Mouse (Mus musculus) lung, postnatal 0 days (tissue): ENCODE results near the gene Tagln3. TPM values are rescaled to one million over a fixed set of nuclear protein-coding genes. Genes with fewer than 3 reads are reported as not detected.

Experiments used
- ATAC-seq: fragments of 200-750 bp; cut with Nextera tagmentation; 2 replicates; pipeline ENCODE4 v1.8.0; 2017; ENCODE audit warnings: moderate library complexity
- DNase-seq: peaks from one replicate; pipeline ENCODE4 v3.0.0-alpha.2; 2016; ENCODE audit warnings: low spot score
- H3K27ac ChIP-seq: fragments of 300-500 bp; sonication (generic); 2 replicates; pipeline ENCODE4 v1.5.1; 2014; ENCODE audit warnings: antibody characterized with exemption, mild to moderate bottlenecking, low read length, mixed read lengths
- H3K27me3 ChIP-seq: fragments of 300-500 bp; sonication (generic); replicated peaks from 2 replicates; pipeline ENCODE4 v1.6.1; 2014; ENCODE audit warnings: low read length, mixed read lengths; ENCODE audit not compliant: insufficient read depth
- H3K36me3 ChIP-seq: fragments of 300-500 bp; sonication (generic); 2 replicates; pipeline ENCODE4 v1.6.1; 2014; ENCODE audit warnings: low read length, mixed read lengths; ENCODE audit not compliant: insufficient read depth
- H3K4me1 ChIP-seq: fragments of 300-500 bp; sonication (generic); 2 replicates; pipeline ENCODE4 v1.6.1; 2014; ENCODE audit warnings: antibody characterized with exemption, low read depth, low read length, mixed read lengths; ENCODE audit not compliant: insufficient read depth
- H3K4me2 ChIP-seq: fragments of 300-500 bp; sonication (generic); replicated peaks from 2 replicates; pipeline ENCODE4 v1.6.1; 2014; ENCODE audit warnings: low read depth, mild to moderate bottlenecking, low read length, moderate library complexity, mixed read lengths
- H3K4me3 ChIP-seq: fragments of 300-500 bp; sonication (generic); 2 replicates; pipeline ENCODE4 v1.5.1; 2014; ENCODE audit warnings: low read depth, low read length
- H3K9ac ChIP-seq: fragments of 300-500 bp; sonication (generic); replicated peaks from 2 replicates; pipeline ENCODE4 v1.6.1; 2014; ENCODE audit warnings: low read depth, mild to moderate bottlenecking
- H3K9me3 ChIP-seq: fragments of 300-500 bp; sonication (generic); 2 replicates; pipeline ENCODE4 v1.6.1; 2016; ENCODE audit warnings: low read length, mixed read lengths
- CTCF ChIP-seq: IDR thresholded peaks from 2 replicates; pipeline ENCODE4 v1.5.1; 2016; ENCODE audit warnings: antibody characterized with exemption, mild to moderate bottlenecking
- EP300 ChIP-seq: IDR thresholded peaks from 2 replicates; pipeline ENCODE4 v1.6.1; 2016; ENCODE audit warnings: antibody characterized with exemption, mild to moderate bottlenecking, control low read depth
- WGBS: fragments of 180-500 bp; shearing (Covaris S2); extraction: QIAGEN DNeasy Blood & Tissue Kit; methylation state at CpG from one replicate; pipeline ENCODE4 v1.1.7; 2014; 5-methylcytosine and 5-hydroxymethylcytosine counted together
- polyA plus RNA-seq: library from polyadenylated mRNA; unstranded; fragments of >200 nt; fragmentation: Nextera tagmentation; extraction: Ambion mirVana; gene quantifications from 2 replicates; pipeline ENCODE4 v1.2.1, GENCODE M21; 2015

Gene Tagln3
- polyA plus RNA-seq, 1 experiment from 2014 or later = 0.53 TPM

DNA sequence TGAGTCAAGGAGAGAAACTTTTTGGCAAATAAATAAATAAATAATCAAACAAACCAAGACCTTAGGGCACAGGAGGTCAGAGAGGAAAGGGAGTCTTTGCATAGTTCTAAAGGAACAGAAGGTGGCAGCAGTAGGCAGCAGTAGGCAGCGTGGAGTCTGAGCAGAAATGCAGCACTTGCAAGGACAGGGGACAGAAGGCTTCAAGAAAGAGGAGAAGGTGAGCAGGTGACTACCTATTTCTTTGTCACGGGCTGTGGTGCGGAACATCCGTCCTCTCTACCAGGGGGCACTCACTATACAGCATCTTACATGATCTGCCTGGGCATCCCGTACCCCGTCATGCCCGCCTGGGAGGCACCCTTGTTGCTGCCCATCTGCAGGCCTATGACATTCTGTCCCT lies 13.1 kb downstream of the Tagln3 start:
- Histone ChIP-seq H3K27me3 (no peaks in the 10 kb centered on the region), H3K27ac (no peak overlapping the region), H3K4me1 (no peaks in the 10 kb centered on the region), H3K9ac (no peak overlapping the region), H3K9me3 (no peaks in the 10 kb centered on the region), H3K4me2 (no peak overlapping the region), H3K4me3 (no peak overlapping the region), H3K36me3 (no peaks in the 10 kb centered on the region)
- DNase-seq = peak; percentile 10
- no peak for ATAC-seq
- WGBS = 73% methylated on average over 7 of the region's 7 CpGs
- TF ChIP-seq CTCF = peak; percentile 57
- TF ChIP-seq EP300 = no peak

- H3K27ac ChIP-seq = no peak overlapping the region
- TF ChIP-seq CTCF = no peak
- TF ChIP-seq EP300 = no peak
- no peak for ATAC-seq
These were observed 25.1 kb downstream of the Tagln3 start for GRCm38 (mm10) chr16:45699301-45699700.

GRCm38 (mm10) chr16:45697996-45698395 lies 26.4 kb downstream of the Tagln3 start:
- TF ChIP-seq CTCF = no peak
- no peak for TF ChIP-seq EP300
- WGBS = 58% methylated on average over 6 of the region's 6 CpGs
- H3K27ac ChIP-seq = no peak overlapping the region
- no peak overlapping the region for H3K4me2 ChIP-seq
- no peaks in the 10 kb centered on the region for H3K36me3 ChIP-seq
- H3K27me3 ChIP-seq = no peaks in the 10 kb centered on the region
- no peak overlapping the region for H3K4me3 ChIP-seq
- H3K9me3 ChIP-seq = no peaks in the 10 kb centered on the region
- H3K4me1 ChIP-seq = no peaks in the 10 kb centered on the region
- no peak overlapping the region for H3K9ac ChIP-seq
- DNase-seq = no peak
- no peak for ATAC-seq

More at GRCm38 (mm10) chr16:45699301-45699700, 25.1 kb downstream of the Tagln3 start:
- H3K9me3 ChIP-seq = no peaks in the 10 kb centered on the region
- H3K27me3 ChIP-seq = no peaks in the 10 kb centered on the region
- no peak overlapping the region for H3K4me2 ChIP-seq
- WGBS = 72% methylated on average over 5 of the region's 5 CpGs
- no peak for DNase-seq
- no peak overlapping the region for H3K9ac ChIP-seq
- no peak overlapping the region for H3K4me3 ChIP-seq
- no peaks in the 10 kb centered on the region for H3K36me3 ChIP-seq
- no peaks in the 10 kb centered on the region for H3K4me1 ChIP-seq

DNA sequence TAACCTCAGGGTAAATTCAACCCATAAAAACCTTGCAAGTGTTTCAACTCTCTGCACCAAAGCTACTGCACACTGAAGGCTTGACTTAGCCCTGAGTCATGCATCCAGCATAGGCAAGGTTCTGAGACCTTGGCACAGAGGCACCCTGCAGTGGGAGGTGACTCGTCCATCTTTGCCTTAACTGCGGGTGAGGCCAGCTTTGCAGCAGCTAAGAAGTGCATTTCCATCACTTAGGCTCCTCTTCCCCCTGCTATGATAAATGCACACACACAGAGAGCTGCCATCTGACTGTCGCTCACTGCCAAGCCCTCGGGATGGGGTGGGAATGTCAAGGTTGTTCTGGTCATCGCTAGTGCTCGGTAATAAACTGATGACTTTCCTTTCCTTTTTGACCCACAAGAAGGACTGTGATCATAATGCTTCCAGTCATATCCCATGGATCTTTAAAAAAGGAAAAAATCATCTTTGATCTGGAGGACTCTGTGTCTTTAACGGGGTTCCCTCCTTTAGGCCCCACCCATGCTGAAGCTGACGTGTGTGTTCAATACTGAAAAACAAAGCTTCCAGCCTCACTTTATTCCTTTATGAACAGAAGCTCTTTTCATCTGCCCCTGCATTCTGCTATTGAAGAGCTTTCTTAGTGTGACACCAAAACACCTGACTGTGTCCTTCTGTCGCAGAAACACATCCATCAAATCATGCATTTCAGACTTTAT lies 28.8 kb downstream of the Tagln3 start:
- Histone ChIP-seq H3K9me3 (no peaks in the 10 kb centered on the region), H3K4me2 (no peak overlapping the region), H3K4me1 (no peaks in the 10 kb centered on the region), H3K36me3 (no peaks in the 10 kb centered on the region), H3K27ac (no peak overlapping the region), H3K9ac (no peak overlapping the region), H3K4me3 (no peak overlapping the region), H3K27me3 (no peaks in the 10 kb centered on the region)
- DNase-seq (no peak), ATAC-seq (no peak)
- WGBS = 73% methylated on average over 9 of the region's 9 CpGs
- no peak for TF ChIP-seq EP300
- TF ChIP-seq CTCF = no peak

- TF ChIP-seq EP300 = no peak
- no peak for TF ChIP-seq CTCF
- H3K4me2 ChIP-seq = no peak within 1 kb of the TSS
- no peak for ATAC-seq
These were observed 30.9 kb downstream of the Tagln3 start, which contains the start of gene Tmprss7 for GRCm38 (mm10) chr16:45693558-45693957. TSS of gene Tmprss7 (minus strand) at chr16:45693658.

DNA sequence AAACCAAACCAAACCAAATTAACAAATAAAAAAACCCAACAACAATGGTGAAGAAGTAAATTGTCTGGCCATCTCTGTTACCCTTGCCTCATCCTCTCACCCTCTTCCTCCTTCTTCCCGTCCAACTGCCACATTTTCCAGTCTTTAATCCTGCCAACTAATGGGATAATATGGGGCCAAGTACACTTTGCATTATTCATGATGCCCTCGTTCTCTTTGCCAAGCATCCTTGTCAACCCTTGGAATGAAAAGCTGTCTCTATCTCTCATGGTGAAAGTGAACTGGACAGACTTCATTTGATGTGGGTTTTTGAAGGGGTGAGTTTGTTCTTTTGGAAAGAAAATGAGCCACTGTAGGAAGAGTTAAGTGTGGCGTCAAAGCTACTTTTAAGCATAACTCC lies 31.6 kb downstream of the Tagln3 start:
- no peaks in the 10 kb centered on the region for H3K27me3 ChIP-seq
- H3K9ac ChIP-seq = no peak overlapping the region
- H3K9me3 ChIP-seq = no peaks in the 10 kb centered on the region
- no peaks in the 10 kb centered on the region for H3K4me1 ChIP-seq
- no peak overlapping the region for H3K27ac ChIP-seq
- ATAC-seq (no peak), DNase-seq (no peak)
- TF ChIP-seq EP300 (no peak), CTCF (no peak)
- H3K36me3 ChIP-seq = no peaks in the 10 kb centered on the region
- H3K4me2 ChIP-seq = no peak overlapping the region
- no peak overlapping the region for H3K4me3 ChIP-seq
- WGBS = 70% methylated on average over 3 of the region's 3 CpGs

More at GRCm38 (mm10) chr16:45693558-45693957, 30.9 kb downstream of the Tagln3 start, which contains the start of gene Tmprss7:
- Histone ChIP-seq H3K4me3 (no peak within 1 kb of the TSS), H3K27ac (no peak within 1 kb of the TSS), H3K27me3 (no peaks in the 10 kb centered on the region), H3K4me1 (no peaks in the 10 kb centered on the region), H3K9ac (no peak within 1 kb of the TSS), H3K36me3 (no peaks in the 10 kb centered on the region), H3K9me3 (no peaks in the 10 kb centered on the region)
- 62% methylated on average over 10 of the region's 10 CpGs for WGBS
- no peak for DNase-seq
